Mouse (Mus musculus) erythroblast, embryonic 14.5 days (primary cell): ENCODE measurements at regions not wholly inside any gene's neighbourhood (a gene's known extent, or its start where the extent isn't known, plus 50 kb on each side); places are given as distances from the start of the nearest gene placed in this dataset.

ENCODE experiments used
- H3K27me3 ChIP-seq: 2 replicates; pipeline ENCODE4 v1.6.1; 2012; ENCODE audit warnings: inconsistent platforms; ENCODE audit not compliant: control insufficient read depth
- H3K36me3 ChIP-seq: 2 replicates; pipeline ENCODE4 v1.6.1; 2012; ENCODE audit warnings: mild to moderate bottlenecking, inconsistent platforms; ENCODE audit not compliant: control insufficient read depth
- H3K4me1 ChIP-seq: 2 replicates; pipeline ENCODE4 v1.6.1; 2012; ENCODE audit warnings: inconsistent platforms; ENCODE audit not compliant: control insufficient read depth
- H3K4me3 ChIP-seq: replicated peaks from 2 replicates; pipeline ENCODE3; 2012; ENCODE audit warnings: moderate library complexity, mild to moderate bottlenecking, inconsistent platforms
- H3K9me3 ChIP-seq: 2 replicates; pipeline ENCODE4 v1.6.1; 2012; ENCODE audit warnings: low read length, inconsistent platforms, mixed read lengths; ENCODE audit not compliant: control insufficient read depth
- GATA1 ChIP-seq: IDR thresholded peaks from 2 replicates; pipeline ENCODE4 v1.6.1; 2012; ENCODE audit warnings: low read length, inconsistent platforms, mixed read lengths
- TAL1 ChIP-seq: IDR thresholded peaks from 3 replicates; pipeline ENCODE4 v1.6.1; 2012; ENCODE audit warnings: low read length, inconsistent platforms, mixed read lengths

- Histone ChIP-seq H3K9me3 (no peaks in the 10 kb centered on the region), H3K27me3 (no peaks in the 10 kb centered on the region), H3K4me3 (no peak overlapping the region), H3K4me1 (no peaks in the 10 kb centered on the region), H3K36me3 (no peaks in the 10 kb centered on the region)
- TF ChIP-seq GATA1 (no peak), TAL1 (no peak)
These were observed 60.2 kb upstream of the Ercc4 start for GRCm38 (mm10) chr16:13049321-13049720.

GRCm38 (mm10) chr16:13050225-13050892 is 59.1 kb upstream of the Ercc4 start:
- Histone ChIP-seq H3K9me3 (no peaks in the 10 kb centered on the region), H3K4me1 (no peaks in the 10 kb centered on the region), H3K4me3 (no peak overlapping the region), H3K27me3 (no peaks in the 10 kb centered on the region), H3K36me3 (no peaks in the 10 kb centered on the region)
- TF ChIP-seq GATA1 = no peak
- TF ChIP-seq TAL1 = no peak

GRCm38 (mm10) chr16:13054956-13055355 is 54.5 kb upstream of the Ercc4 start:
- H3K27me3 ChIP-seq = no peaks in the 10 kb centered on the region
- H3K9me3 ChIP-seq = no peaks in the 10 kb centered on the region
- H3K4me3 ChIP-seq = no peak overlapping the region
- H3K36me3 ChIP-seq = no peaks in the 10 kb centered on the region
- no peak for TF ChIP-seq TAL1
- no peak for TF ChIP-seq GATA1
- H3K4me1 ChIP-seq = no peaks in the 10 kb centered on the region
